8 mouse cellular contexts compared by ENCODE assay signal in genomic region chr13:3538969-3539562, GRCm38 (mm10). TPM values are rescaled to one million over a fixed set of nuclear protein-coding genes. Genes with fewer than 3 reads are reported as not detected.
DNase-seq lines count a peak whose midpoint lies in the region; ATAC-seq and TF ChIP-seq lines count a peak whose summit lies in the region.

No protein-coding gene starts in this region.

- no peak for TF ChIP-seq POLR2A in cerebellum, adult 2 months (IDR thresholded peaks at IDR 0.05; ENCODE audit: borderline replicate concordance, insufficient read depth, low read length)

- H3K27ac ChIP-seq in cerebellum, adult 2 months (ENCODE audit: insufficient read depth, low read length): no peak overlapping the region
- H3K27ac ChIP-seq in embryonic facial prominence, embryonic 13.5 days: peak overlapping the region; percentile 99
- H3K27ac ChIP-seq in limb, embryonic 11.5 days (replicated peaks; ENCODE audit: low read depth, low read length): peak overlapping the region; percentile 95
- H3K27ac ChIP-seq in neural tube, embryonic 15.5 days (replicated peaks): peak overlapping the region; percentile 98

- WGBS in cerebellum, adult 2 months: 1% methylated on average over 15 of the region's 15 CpGs
- 3% methylated on average over 15 of the region's 15 CpGs for WGBS in embryonic facial prominence, embryonic 13.5 days
- 2% methylated on average over 15 of the region's 15 CpGs for WGBS in limb, embryonic 11.5 days
- 3% methylated on average over 15 of the region's 15 CpGs for WGBS in neural tube, embryonic 15.5 days

- no peak for ATAC-seq in embryonic facial prominence, embryonic 13.5 days (ENCODE audit: insufficient number of reproducible peaks, insufficient read depth, low FRiP score, low TSS enrichment, low read depth)
- no peak for ATAC-seq in limb, embryonic 11.5 days (ENCODE audit: insufficient number of reproducible peaks, low FRiP score, low TSS enrichment, low read depth)
- ATAC-seq in neural tube, embryonic 15.5 days (ENCODE audit: low FRiP score): no peak

- H3K9me3 ChIP-seq in embryonic facial prominence, embryonic 13.5 days: 0 out of 2 replicates have a peak, but pooled peaks cover 3% of the 10 kb centered on the region
- no peaks in the 10 kb centered on the region for H3K9me3 ChIP-seq in limb, embryonic 11.5 days (ENCODE audit: control insufficient read depth, low read length)
- H3K9me3 ChIP-seq in neural tube, embryonic 15.5 days (replicated peaks): no peaks in the 10 kb centered on the region

- H3K4me3 ChIP-seq in cerebellum, adult 2 months (replicated peaks; ENCODE audit: insufficient read depth, low read depth, low read length): peak overlapping the region; percentile 60
- H3K4me3 ChIP-seq in embryonic facial prominence, embryonic 13.5 days: peak overlapping the region; percentile 97
- H3K4me3 ChIP-seq in limb, embryonic 11.5 days (ENCODE audit: low read depth, low read length): peak overlapping the region; percentile 96
- peak overlapping the region; percentile 96 for H3K4me3 ChIP-seq in neural tube, embryonic 15.5 days (replicated peaks)

- no peak for TF ChIP-seq CTCF in cerebellum, adult 2 months (IDR thresholded peaks at IDR 0.05; ENCODE audit: borderline replicate concordance, insufficient read depth, low read depth, low read length)

- H3K4me1 ChIP-seq in cerebellum, adult 2 months (ENCODE audit: control insufficient read depth, insufficient read depth, low read length): peaks cover 6% of the 10 kb centered on the region; the same call in 1 of the 2 replicates
- H3K4me1 ChIP-seq in embryonic facial prominence, embryonic 13.5 days: peaks cover 24% of the 10 kb centered on the region
- H3K4me1 ChIP-seq in limb, embryonic 11.5 days (ENCODE audit: control insufficient read depth, insufficient read depth, low read length): 0 out of 2 replicates have a peak, but pooled peaks cover 5% of the 10 kb centered on the region
- peaks cover 44% of the 10 kb centered on the region for H3K4me1 ChIP-seq in neural tube, embryonic 15.5 days

- no peaks in the 10 kb centered on the region for H3K27me3 ChIP-seq in cerebellum, adult 2 months (ENCODE audit: control insufficient read depth, insufficient read depth, low read length)
- no peaks in the 10 kb centered on the region for H3K27me3 ChIP-seq in embryonic facial prominence, embryonic 13.5 days
- H3K27me3 ChIP-seq in limb, embryonic 11.5 days (ENCODE audit: control insufficient read depth, insufficient read depth, low read length): no peaks in the 10 kb centered on the region
- H3K27me3 ChIP-seq in neural tube, embryonic 15.5 days (replicated peaks): no peaks in the 10 kb centered on the region

- DNase-seq in cerebellum, adult 2 months: peak in 1 of 2 experiments; percentile 27
- DNase-seq in cerebellum, adult 8-10 months: no peak
- DNase-seq in 416B (ENCODE audit: low read depth): peak; percentile 54
- DNase-seq in limb, embryonic 11.5 days (ENCODE audit: low spot score): peak; percentile 34
- DNase-seq in layer of hippocampus, adult 9-11 months: no peak
- no peak for DNase-seq in urinary bladder, postnatal 10 days (ENCODE audit: low spot score)

- no peaks in the 10 kb centered on the region for H3K36me3 ChIP-seq in embryonic facial prominence, embryonic 13.5 days
- H3K36me3 ChIP-seq in limb, embryonic 11.5 days (ENCODE audit: control insufficient read depth, insufficient read depth, low read length): peaks cover 2% of the 10 kb centered on the region; the same call in 1 of the 2 replicates
- no peaks in the 10 kb centered on the region for H3K36me3 ChIP-seq in neural tube, embryonic 15.5 days

- peak overlapping the region; percentile 69 for H3K4me2 ChIP-seq in embryonic facial prominence, embryonic 13.5 days
- H3K4me2 ChIP-seq in limb, embryonic 11.5 days (ENCODE audit: low read depth, severe bottlenecking): peak overlapping the region; percentile 67
- H3K4me2 ChIP-seq in neural tube, embryonic 15.5 days: peak overlapping the region; percentile 76

- H3K9ac ChIP-seq in embryonic facial prominence, embryonic 13.5 days: peak overlapping the region; percentile 98
- peak overlapping the region; percentile 97 for H3K9ac ChIP-seq in limb, embryonic 11.5 days (ENCODE audit: low read length)
- peak overlapping the region; percentile 99 for H3K9ac ChIP-seq in neural tube, embryonic 15.5 days (replicated peaks)

RNA-seq across cellular contexts. Expression of gene Gdi2, which starts 1.2 kb away (rescaled TPM):
- 234 and 245 TPM in 2 replicates for polyA plus RNA-seq in cerebellum, adult 2 months (2012; rRNA removed)
- 438 and 458 TPM in 2 replicates for polyA plus RNA-seq in embryonic facial prominence, embryonic 13.5 days (2015; fragmentation: Nextera tagmentation; extraction: Ambion mirVana)
- polyA plus RNA-seq in limb, embryonic 11.5 days (2014; fragmentation: Nextera tagmentation; extraction: Ambion mirVana): 487 and 510 TPM in 2 replicates
- polyA plus RNA-seq in neural tube, embryonic 15.5 days (2015; fragmentation: Nextera tagmentation; extraction: Ambion mirVana): 408 and 409 TPM in 2 replicates

Comparison
In these comparisons a context has a peak if more than half of its experiments do, and no peak if none do; other contexts are left out.
1. DNase-seq: peak in 416B (single experiment) and limb, embryonic 11.5 days (single experiment); none in cerebellum, adult 8-10 months (single experiment), layer of hippocampus, adult 9-11 months (single experiment) and urinary bladder, postnatal 10 days (single experiment).
2. Peak in every context shown above with its lines, with median percentiles within 50 percentile points of each other: H3K4me3 ChIP-seq, H3K4me2 ChIP-seq and H3K9ac ChIP-seq.